Mouse (Mus musculus): ENCODE measurements around the gene Tmem25. TPM values are rescaled to one million over a fixed set of nuclear protein-coding genes. Genes with fewer than 3 reads are reported as not detected.

The Tmem25 gene
- total RNA-seq, 1 experiment: 0.54 TPM

GRCm38 (mm10) chr9:44799958-44800324, 834 bp upstream of the Tmem25 start:
- no peaks in the 10 kb centered on the region for H3K9me3 ChIP-seq (ENCODE audit: control insufficient read depth, insufficient read depth, low read depth, low read length)
- no peak for DNase-seq (ENCODE audit: low read depth, low spot score)
- peak overlapping the region; percentile 68 to 89; a peak in 3 of 4 replicates for H3K4me3 ChIP-seq (ENCODE audit: insufficient read depth in 1 of 2, low read depth in 1 of 2, low read length in 2 of 2, poor library complexity in 1 of 2, severe bottlenecking in 1 of 2)
- no peak for TF ChIP-seq MAFK (IDR thresholded peaks at IDR 0.05; ENCODE audit: insufficient read depth, low read depth, low read length)
- TF ChIP-seq HCFC1 (IDR thresholded peaks at IDR 0.05; ENCODE audit: borderline replicate concordance, insufficient read depth, low read length): no peak
- TF ChIP-seq CHD2 (IDR thresholded peaks at IDR 0.05; ENCODE audit: low read depth, low read length): no peak
- TF ChIP-seq ZNF384 (IDR thresholded peaks at IDR 0.05; ENCODE audit: low read depth, low read length): no peak
- H3K9ac ChIP-seq (ENCODE audit: insufficient read depth, low read depth, low read length, poor library complexity, severe bottlenecking): peak overlapping the region; percentile 42; the same call in 1 of the 2 replicates
- 0 out of 2 replicates have a peak, but pooled peaks cover 2% of the 10 kb centered on the region for H3K36me3 ChIP-seq (ENCODE audit: control insufficient read depth, insufficient read depth, low read length, poor library complexity, severe bottlenecking)
- in situ Hi-C loops (cut with MboI; ENCODE audit: low sequenced_read_pairs in 2 of 2, unreplicated experiment in 2 of 2): no loop called here
- no peak overlapping the region for H3K27ac ChIP-seq (ENCODE audit: insufficient read depth, low read depth, low read length, poor library complexity, severe bottlenecking)
- H3K4me1 ChIP-seq (ENCODE audit: control insufficient read depth in 2 of 2, insufficient read depth in 2 of 2, low read length in 2 of 2, poor library complexity in 1 of 2): no peaks in the 10 kb centered on the region; a peak in 1 of 4 replicates

GRCm38 (mm10) chr9:44798298-44798697, 809 bp downstream of the Tmem25 start:
- in situ Hi-C loops (cut with MboI; ENCODE audit: low sequenced_read_pairs in 2 of 2, unreplicated experiment in 2 of 2): no loop called here
- Histone ChIP-seq H3K27ac (ENCODE audit: insufficient read depth, low read depth, low read length, poor library complexity, severe bottlenecking) (no peak overlapping the region), H3K9ac (ENCODE audit: insufficient read depth, low read depth, low read length, poor library complexity, severe bottlenecking) (no peak overlapping the region), H3K9me3 (ENCODE audit: control insufficient read depth, insufficient read depth, low read depth, low read length) (no peaks in the 10 kb centered on the region), H3K36me3 (ENCODE audit: control insufficient read depth, insufficient read depth, low read length, poor library complexity, severe bottlenecking) (no peaks in the 10 kb centered on the region), H3K4me1 (ENCODE audit: control insufficient read depth in 2 of 2, insufficient read depth in 2 of 2, low read length in 2 of 2, poor library complexity in 1 of 2) (no peaks in the 10 kb centered on the region; a peak in 1 of 4 replicates), H3K4me3 (ENCODE audit: insufficient read depth in 1 of 2, low read depth in 1 of 2, low read length in 2 of 2, poor library complexity in 1 of 2, severe bottlenecking in 1 of 2) (no peak overlapping the region)
- DNase-seq (ENCODE audit: low read depth, low spot score): no peak
- TF ChIP-seq ZC3H11A (IDR thresholded peaks at IDR 0.05; ENCODE audit: borderline replicate concordance, low read depth, low read length) (no peak), ZNF384 (IDR thresholded peaks at IDR 0.05; ENCODE audit: low read depth, low read length) (no peak), CHD2 (IDR thresholded peaks at IDR 0.05; ENCODE audit: low read depth, low read length) (no peak), MAFK (IDR thresholded peaks at IDR 0.05; ENCODE audit: insufficient read depth, low read depth, low read length) (no peak), HCFC1 (IDR thresholded peaks at IDR 0.05; ENCODE audit: borderline replicate concordance, insufficient read depth, low read length) (no peak)

- Histone ChIP-seq H3K4me1 (ENCODE audit: control insufficient read depth in 2 of 2, insufficient read depth in 2 of 2, low read length in 2 of 2, poor library complexity in 1 of 2) (no peaks in the 10 kb centered on the region), H3K9ac (ENCODE audit: insufficient read depth, low read depth, low read length, poor library complexity, severe bottlenecking) (no peak overlapping the region), H3K36me3 (ENCODE audit: control insufficient read depth, insufficient read depth, low read length, poor library complexity, severe bottlenecking) (peaks cover 18% of the 10 kb centered on the region; the same call in 1 of the 2 replicates), H3K9me3 (ENCODE audit: control insufficient read depth, insufficient read depth, low read depth, low read length) (no peaks in the 10 kb centered on the region), H3K27ac (ENCODE audit: insufficient read depth, low read depth, low read length, poor library complexity, severe bottlenecking) (no peak overlapping the region), H3K4me3 (ENCODE audit: insufficient read depth in 1 of 2, low read depth in 1 of 2, low read length in 2 of 2, poor library complexity in 1 of 2, severe bottlenecking in 1 of 2) (no peak overlapping the region)
- in situ Hi-C loops (cut with MboI; ENCODE audit: low sequenced_read_pairs in 2 of 2, unreplicated experiment in 2 of 2): no loop called here
- no peak for DNase-seq (ENCODE audit: low read depth, low spot score)
- TF ChIP-seq HCFC1 (IDR thresholded peaks at IDR 0.05; ENCODE audit: borderline replicate concordance, insufficient read depth, low read length) (no peak), MAFK (IDR thresholded peaks at IDR 0.05; ENCODE audit: insufficient read depth, low read depth, low read length) (no peak), ZC3H11A (IDR thresholded peaks at IDR 0.05; ENCODE audit: borderline replicate concordance, low read depth, low read length) (no peak), ZNF384 (IDR thresholded peaks at IDR 0.05; ENCODE audit: low read depth, low read length) (no peak), CHD2 (IDR thresholded peaks at IDR 0.05; ENCODE audit: low read depth, low read length) (no peak)
Observed at GRCm38 (mm10) chr9:44792842-44793241, 6.3 kb downstream of the Tmem25 start.

GRCm38 (mm10) chr9:44772750-44773651, 26.1 kb downstream of the Tmem25 start:
- TF ChIP-seq HCFC1 (IDR thresholded peaks at IDR 0.05; ENCODE audit: borderline replicate concordance, insufficient read depth, low read length) (peak; percentile 74), MAFK (IDR thresholded peaks at IDR 0.05; ENCODE audit: insufficient read depth, low read depth, low read length) (no peak), CHD2 (IDR thresholded peaks at IDR 0.05; ENCODE audit: low read depth, low read length) (peak; percentile 92), ZNF384 (IDR thresholded peaks at IDR 0.05; ENCODE audit: low read depth, low read length) (no peak)
- peak; percentile 95 for DNase-seq (ENCODE audit: low read depth, low spot score)
- Histone ChIP-seq H3K4me3 (ENCODE audit: insufficient read depth in 1 of 2, low read depth in 1 of 2, low read length in 2 of 2, poor library complexity in 1 of 2, severe bottlenecking in 1 of 2) (peak overlapping the region; percentile 68 to 85), H3K9ac (ENCODE audit: insufficient read depth, low read depth, low read length, poor library complexity, severe bottlenecking) (peak overlapping the region; percentile 95), H3K27ac (ENCODE audit: insufficient read depth, low read depth, low read length, poor library complexity, severe bottlenecking) (peak overlapping the region; percentile 70), H3K9me3 (ENCODE audit: control insufficient read depth, insufficient read depth, low read depth, low read length) (no peaks in the 10 kb centered on the region), H3K4me1 (ENCODE audit: control insufficient read depth in 2 of 2, insufficient read depth in 2 of 2, low read length in 2 of 2, poor library complexity in 1 of 2) (peaks cover 2% of the 10 kb centered on the region in 2 experiments; a peak in 2 of 4 replicates), H3K36me3 (ENCODE audit: control insufficient read depth, insufficient read depth, low read length, poor library complexity, severe bottlenecking) (peaks cover 3% of the 10 kb centered on the region; the same call in 1 of the 2 replicates)
- in situ Hi-C loops (cut with MboI; ENCODE audit: low sequenced_read_pairs in 2 of 2, unreplicated experiment in 2 of 2): no loop called here
